Mouse (Mus musculus) hindlimb bud, embryonic 11.5 days (tissue): ENCODE results near the gene Nudt3.
"Not testable (repeated sequence)": the region's sequence is repeated elsewhere in the genome, so short reads cannot be mapped to it uniquely, and the experiment has no call there.

Experiments
- DNase-seq: peaks from one replicate; pipeline ENCODE4 v3.0.0-alpha.2; 2012; ENCODE audit warnings: low read depth, low spot score; ENCODE audit errors: extremely low spot score

Gene Nudt3

GRCm38 (mm10) chr17:27636132-27637020 is 13.1 kb upstream of the Nudt3 start, which contains the start of gene Rps10:
Rps10 (minus strand) TSS chr17:27636669.
- no peak for DNase-seq

GRCm38 (mm10) chr17:27635575-27635903 is 12.2 kb upstream of the Nudt3 start:
- not testable (repeated sequence) for DNase-seq

- DNase-seq: no peak
These were observed 11.7 kb upstream of the Nudt3 start, which contains the start of gene RPS10-NUDT3 for GRCm38 (mm10) chr17:27634871-27635574. RPS10-NUDT3 (minus strand) TSS chr17:27635222.

GRCm38 (mm10) chr17:27629249-27630020 is 6.1 kb upstream of the Nudt3 start:
- DNase-seq: no peak

- no peak for DNase-seq
These were observed 5.1 kb upstream of the Nudt3 start for GRCm38 (mm10) chr17:27628376-27628775.

GRCm38 (mm10) chr17:27627451-27627850 is 4.2 kb upstream of the Nudt3 start:
- DNase-seq: no peak

GRCm38 (mm10) chr17:27626681-27627080 is 3.4 kb upstream of the Nudt3 start:
- no peak for DNase-seq

- no peak for DNase-seq
These were observed 2.4 kb upstream of the Nudt3 start for GRCm38 (mm10) chr17:27625455-27626251.

- DNase-seq: no peak
These were observed 510 bp downstream of the Nudt3 start for GRCm38 (mm10) chr17:27622611-27623359.

- no peak for DNase-seq
These were observed 1.4 kb downstream of the Nudt3 start for GRCm38 (mm10) chr17:27621705-27622531.

GRCm38 (mm10) chr17:27621161-27621560 is 2.1 kb downstream of the Nudt3 start:
- no peak for DNase-seq

- no peak for DNase-seq
These were observed 7.9 kb downstream of the Nudt3 start for GRCm38 (mm10) chr17:27615388-27615787.

- DNase-seq: no peak
These were observed 10.3 kb downstream of the Nudt3 start for GRCm38 (mm10) chr17:27613016-27613415.

GRCm38 (mm10) chr17:27611994-27612393 is 11.3 kb downstream of the Nudt3 start:
- DNase-seq: no peak

GRCm38 (mm10) chr17:27611519-27611884 is 11.8 kb downstream of the Nudt3 start:
- DNase-seq: no peak

GRCm38 (mm10) chr17:27610679-27611518 is 12.4 kb downstream of the Nudt3 start:
- no peak for DNase-seq

- no peak for DNase-seq
These were observed 13.7 kb downstream of the Nudt3 start for GRCm38 (mm10) chr17:27609576-27609975.
